Mouse (Mus musculus) embryonic stem cell, embryonic (primary cell): ENCODE data around the gene Pds5a.

Experiments used
- CTCF ChIA-PET, 4 experiments: fragments of 300-600 bp in 2 of 4; fragments of 350-600 bp in 2 of 4; sonication (Branson Sonifier 250); formaldehyde crosslinking; loops; one replicate each; lab custom pipeline; 2022; ENCODE audit warnings: inconsistent platforms in 2 of 4; lab: Charles Lee
- POLR2A ChIA-PET, 4 experiments: fragments of 300-600 bp in 2 of 4; fragments of 350-600 bp in 2 of 4; sonication (Branson Sonifier 250); formaldehyde crosslinking; loops; one replicate each; lab custom pipeline; 2022; ENCODE audit warnings: antibody characterized with exemption in 4 of 4, inconsistent platforms in 1 of 4; lab: Charles Lee

Gene Pds5a

GRCm38 (mm10) chr5:65704765-65705678 is 6.9 kb upstream of the Pds5a start:
- ChIA-PET POLR2A (interaction anchor here (0.6 to 6.5 kb wide), 30 partner anchors 8 to 319 kb away, joined by 3 to 56 read pairs (median 5); partner anchors contain the start of genes Lias (in 2 of the 4), Rpl9 (in 2 of the 4) and N4bp2 (in 1 of the 4)), CTCF (interaction anchor here in 2 of 4 experiments (0.6 to 1.6 kb wide), 5 partner anchors 8 to 273 kb away, joined by 3 to 7 read pairs (median 3); no protein-coding TSS in a partner anchor)

- ChIA-PET POLR2A (interaction anchor here in 3 of 4 experiments (0.6 to 6.5 kb wide), 6 partner anchors 9 to 58 kb away, joined by 3 to 56 read pairs (median 10); no protein-coding TSS in a partner anchor), CTCF (no interaction called here)
These were observed 5.2 kb upstream of the Pds5a start for GRCm38 (mm10) chr5:65703261-65703660.

GRCm38 (mm10) chr5:65700102-65700501 is 2.0 kb upstream of the Pds5a start:
- ChIA-PET POLR2A (interaction anchor here in 3 of 4 experiments (0.6 to 2.8 kb wide), 23 partner anchors 8 to 975 kb away, joined by 3 to 25 read pairs (median 4); partner anchors contain the start of genes Lias (in 2 of the 3), Rpl9 (in 2 of the 3), Smim14 (in 2 of the 3) and Ube2k (in 2 of the 3)), CTCF (no interaction called here)

GRCm38 (mm10) chr5:65699146-65699545 is 1.1 kb upstream of the Pds5a start:
- ChIA-PET POLR2A (interaction anchor here (0.6 to 2.8 kb wide), 47 partner anchors 7 to 570 kb away, joined by 3 to 25 read pairs (median 5); partner anchors contain the start of genes Lias (in 2 of the 4), N4bp2 (in 2 of the 4), Rpl9 (in 2 of the 4) and Smim14 (in 2 of the 4)), CTCF (interaction anchor here in 2 of 4 experiments (0.7 to 1.3 kb wide), 4 partner anchors 18 to 252 kb away, joined by 3 to 4 read pairs (median 3); no protein-coding TSS in a partner anchor)

- ChIA-PET POLR2A (interaction anchor here (0.6 to 2.8 kb wide), 42 partner anchors 8 to 308 kb away, joined by 3 to 25 read pairs (median 5); partner anchors contain the start of genes Lias (in 2 of the 4), Rpl9 (in 2 of the 4), Smim14 (in 2 of the 4) and Ube2k (in 2 of the 4)), CTCF (interaction anchor here in 3 of 4 experiments (0.6 to 1.3 kb wide), 6 partner anchors 19 to 252 kb away, joined by 3 to 4 read pairs (median 3); no protein-coding TSS in a partner anchor)
These were observed 675 bp upstream of the Pds5a start for GRCm38 (mm10) chr5:65698759-65699136.

GRCm38 (mm10) chr5:65697486-65697835 is 612 bp downstream of the Pds5a start:
- CTCF ChIA-PET, result interaction anchor here in 1 of 4 experiments (1.6 kb wide), 1 partner anchor 30 kb away, joined by 3 read pairs; no protein-coding TSS in a partner anchor
- POLR2A ChIA-PET, result interaction anchor here in 3 of 4 experiments (0.5 to 1.8 kb wide), 11 partner anchors 8 to 306 kb away, joined by 3 to 9 read pairs (median 4); partner anchors contain the start of genes Lias (in 1 of the 3) and Rpl9 (in 1 of the 3)

- CTCF ChIA-PET, result interaction anchor here in 2 of 4 experiments (0.7 to 1.6 kb wide), 3 partner anchors 9 to 52 kb away, joined by 3 read pairs; no protein-coding TSS in a partner anchor
- POLR2A ChIA-PET, result interaction anchor here in 3 of 4 experiments (0.5 to 1.8 kb wide), 14 partner anchors 8 to 306 kb away, joined by 3 to 9 read pairs (median 4); partner anchors contain the start of genes Lias (in 1 of the 3) and Rpl9 (in 1 of the 3)
These were observed 1.1 kb downstream of the Pds5a start for GRCm38 (mm10) chr5:65696821-65697485.

- ChIA-PET POLR2A (interaction anchor here (0.5 to 3.0 kb wide), 18 partner anchors 10 to 302 kb away, joined by 3 to 13 read pairs (median 4); partner anchors contain the start of genes Lias (in 1 of the 4), N4bp2 (in 1 of the 4) and Rpl9 (in 1 of the 4)), CTCF (interaction anchor here in 2 of 4 experiments (0.5 to 1.2 kb wide), 2 partner anchors 18 to 22 kb away, joined by 3 to 4 read pairs; no protein-coding TSS in a partner anchor)
These were observed 4.0 kb downstream of the Pds5a start for GRCm38 (mm10) chr5:65694076-65694475.

GRCm38 (mm10) chr5:65693018-65693417 is 5.1 kb downstream of the Pds5a start:
- ChIA-PET POLR2A (interaction anchor here in 2 of 4 experiments (0.6 to 2.5 kb wide), 9 partner anchors 11 to 441 kb away, joined by 3 to 12 read pairs (median 3); no protein-coding TSS in a partner anchor), CTCF (no interaction called here)

GRCm38 (mm10) chr5:65688806-65689205 is 9.3 kb downstream of the Pds5a start:
- ChIA-PET POLR2A (interaction anchor here in 2 of 4 experiments (0.6 to 3.4 kb wide), 24 partner anchors 8 to 298 kb away, joined by 3 to 18 read pairs (median 5); partner anchors contain the start of genes Pds5a (in 2 of the 2), Lias (in 1 of the 2), N4bp2 (in 1 of the 2) and Rpl9 (in 1 of the 2)), CTCF (interaction anchor here in 1 of 4 experiments (0.6 kb wide), 1 partner anchor 273 kb away, joined by 3 read pairs; no protein-coding TSS in a partner anchor)

GRCm38 (mm10) chr5:65686806-65687205 is 11.3 kb downstream of the Pds5a start:
- CTCF ChIA-PET, result no interaction called here
- POLR2A ChIA-PET, result interaction anchor here in 3 of 4 experiments (0.7 to 3.3 kb wide), 5 partner anchors 10 to 296 kb away, joined by 3 to 9 read pairs (median 3); partner anchors contain the start of gene Rpl9 (in 1 of the 3)

GRCm38 (mm10) chr5:65678826-65679225 is 19.2 kb downstream of the Pds5a start:
- ChIA-PET POLR2A (interaction anchor here in 3 of 4 experiments (0.6 to 2.4 kb wide), 22 partner anchors 9 to 288 kb away, joined by 3 to 16 read pairs (median 3); partner anchors contain the start of genes Lias (in 2 of the 3) and Rpl9 (in 2 of the 3)), CTCF (interaction anchor here in 2 of 4 experiments (0.6 to 1.5 kb wide), 3 partner anchors 11 to 522 kb away, joined by 3 read pairs; no protein-coding TSS in a partner anchor)

- POLR2A ChIA-PET, result interaction anchor here in 2 of 4 experiments (0.7 to 3.7 kb wide), 6 partner anchors 9 to 267 kb away, joined by 3 to 15 read pairs (median 9); partner anchors contain the start of gene Pds5a (in 2 of the 2)
- CTCF ChIA-PET, result interaction anchor here in 1 of 4 experiments (0.7 kb wide), 1 partner anchor 22 kb away, joined by 4 read pairs; no protein-coding TSS in a partner anchor
These were observed 25.9 kb downstream of the Pds5a start for GRCm38 (mm10) chr5:65672162-65672561.

GRCm38 (mm10) chr5:65667644-65668043 is 30.4 kb downstream of the Pds5a start:
- POLR2A ChIA-PET, result interaction anchor here in 2 of 4 experiments (0.8 to 2.9 kb wide), 16 partner anchors 9 to 143 kb away, joined by 3 to 13 read pairs (median 5); no protein-coding TSS in a partner anchor

GRCm38 (mm10) chr5:65665370-65665769 is 32.7 kb downstream of the Pds5a start:
- ChIA-PET POLR2A (interaction anchor here in 2 of 4 experiments (0.6 to 1.3 kb wide), 6 partner anchors 8 to 46 kb away, joined by 3 to 5 read pairs (median 4); no protein-coding TSS in a partner anchor), CTCF (no interaction called here)

More at GRCm38 (mm10) chr5:65667644-65668043, 30.4 kb downstream of the Pds5a start:
- CTCF ChIA-PET, result interaction anchor here in 2 of 4 experiments (0.7 to 1.1 kb wide), 3 partner anchors 24 to 115 kb away, joined by 3 to 10 read pairs (median 3); no protein-coding TSS in a partner anchor

- CTCF ChIA-PET, result interaction anchor here in 1 of 4 experiments (0.6 kb wide), 1 partner anchor 160 kb away, joined by 5 read pairs; no protein-coding TSS in a partner anchor
- POLR2A ChIA-PET, result interaction anchor here in 1 of 4 experiments (1.6 kb wide), 1 partner anchor 8 kb away, joined by 3 read pairs; no protein-coding TSS in a partner anchor
These were observed 36.1 kb downstream of the Pds5a start for GRCm38 (mm10) chr5:65661958-65662357.
